Mouse (Mus musculus): ENCODE data around the gene Vgll4. TPM values are rescaled to one million over a fixed set of nuclear protein-coding genes. Genes with fewer than 3 reads are reported as not detected.
A peak's percentile ranks its signal among the peaks of the same experiment; 100 is the strongest.

Vgll4 gene
- polyA plus RNA-seq, 1 experiment from 2014 or later = 10.0 TPM

GRCm38 (mm10) chr6:114968361-114969212 is 1.2 kb downstream of the Vgll4 start:
- Histone ChIP-seq H3K9me3 (replicated peaks; ENCODE audit: control insufficient read depth, low read length) (no peaks in the 10 kb centered on the region), H3K9ac (ENCODE audit: low read depth, low read length) (peak overlapping the region; percentile 29; the same call in 1 of the 2 replicates), H3K36me3 (ENCODE audit: control insufficient read depth, insufficient read depth) (no peaks in the 10 kb centered on the region), H3K27ac (ENCODE audit: low read length) (no peak overlapping the region), H3K4me1 (ENCODE audit: control insufficient read depth, low read depth, low read length) (peaks cover 7% of the 10 kb centered on the region; the same call in 1 of the 2 replicates), H3K4me3 (ENCODE audit: low read depth, low read length) (peak overlapping the region; percentile 63), H3K4me2 (ENCODE audit: low read depth, low read length) (peak overlapping the region; percentile 85), H3K27me3 (ENCODE audit: control insufficient read depth, insufficient read depth, low read depth, low read length) (peaks cover 46% of the 10 kb centered on the region)
- ATAC-seq (ENCODE audit: low read depth) = peak; percentile 63; the same call in 1 of the 2 replicates
- under 1% methylated on average over 74 of the region's 82 CpGs for WGBS (ENCODE audit: insufficient replicate concordance)

- no peak for ATAC-seq (ENCODE audit: low read depth)
- Histone ChIP-seq H3K27me3 (ENCODE audit: control insufficient read depth, insufficient read depth, low read depth, low read length) (peaks cover 46% of the 10 kb centered on the region), H3K27ac (ENCODE audit: low read length) (no peak overlapping the region), H3K36me3 (ENCODE audit: control insufficient read depth, insufficient read depth) (no peaks in the 10 kb centered on the region), H3K9me3 (replicated peaks; ENCODE audit: control insufficient read depth, low read length) (no peaks in the 10 kb centered on the region), H3K4me1 (ENCODE audit: control insufficient read depth, low read depth, low read length) (peaks cover 7% of the 10 kb centered on the region; the same call in 1 of the 2 replicates), H3K9ac (ENCODE audit: low read depth, low read length) (no peak overlapping the region), H3K4me2 (ENCODE audit: low read depth, low read length) (no peak overlapping the region), H3K4me3 (ENCODE audit: low read depth, low read length) (no peak overlapping the region)
- WGBS (ENCODE audit: insufficient replicate concordance) = 40% methylated on average over 12 of the region's 12 CpGs
Measured at GRCm38 (mm10) chr6:114967623-114968022, 2.2 kb downstream of the Vgll4 start.

- no peak overlapping the region for H3K9ac ChIP-seq (ENCODE audit: low read depth, low read length)
- H3K36me3 ChIP-seq (ENCODE audit: control insufficient read depth, insufficient read depth) = no peaks in the 10 kb centered on the region
- no peak for ATAC-seq (ENCODE audit: low read depth)
- H3K9me3 ChIP-seq (replicated peaks; ENCODE audit: control insufficient read depth, low read length) = no peaks in the 10 kb centered on the region
- WGBS (ENCODE audit: insufficient replicate concordance) = 32% methylated on average over 2 of the region's 2 CpGs
- no peak overlapping the region for H3K27ac ChIP-seq (ENCODE audit: low read length)
- H3K27me3 ChIP-seq (ENCODE audit: control insufficient read depth, insufficient read depth, low read depth, low read length) = peaks cover 46% of the 10 kb centered on the region
- H3K4me1 ChIP-seq (ENCODE audit: control insufficient read depth, low read depth, low read length) = peaks cover 7% of the 10 kb centered on the region; the same call in 1 of the 2 replicates
- H3K4me3 ChIP-seq (ENCODE audit: low read depth, low read length) = no peak overlapping the region
- H3K4me2 ChIP-seq (ENCODE audit: low read depth, low read length) = no peak overlapping the region
Measured at GRCm38 (mm10) chr6:114966396-114967154, 3.2 kb downstream of the Vgll4 start.

- ATAC-seq (ENCODE audit: low read depth) = no peak
- peaks cover 7% of the 10 kb centered on the region; the same call in 1 of the 2 replicates for H3K4me1 ChIP-seq (ENCODE audit: control insufficient read depth, low read depth, low read length)
- peaks cover 46% of the 10 kb centered on the region for H3K27me3 ChIP-seq (ENCODE audit: control insufficient read depth, insufficient read depth, low read depth, low read length)
- H3K9me3 ChIP-seq (replicated peaks; ENCODE audit: control insufficient read depth, low read length) = no peaks in the 10 kb centered on the region
- H3K4me2 ChIP-seq (ENCODE audit: low read depth, low read length) = no peak overlapping the region
- no peak overlapping the region for H3K4me3 ChIP-seq (ENCODE audit: low read depth, low read length)
- no peaks in the 10 kb centered on the region for H3K36me3 ChIP-seq (ENCODE audit: control insufficient read depth, insufficient read depth)
- WGBS (ENCODE audit: insufficient replicate concordance) = 43% methylated on average over 3 of the region's 3 CpGs
- H3K27ac ChIP-seq (ENCODE audit: low read length) = no peak overlapping the region
- no peak overlapping the region for H3K9ac ChIP-seq (ENCODE audit: low read depth, low read length)
Measured at GRCm38 (mm10) chr6:114965802-114966201, 4.0 kb downstream of the Vgll4 start.

- H3K9me3 ChIP-seq (replicated peaks; ENCODE audit: control insufficient read depth, low read length) = no peaks in the 10 kb centered on the region
- no peak overlapping the region for H3K4me2 ChIP-seq (ENCODE audit: low read depth, low read length)
- WGBS (ENCODE audit: insufficient replicate concordance) = 58% methylated on average over 8 of the region's 8 CpGs
- peaks cover 7% of the 10 kb centered on the region; the same call in 1 of the 2 replicates for H3K4me1 ChIP-seq (ENCODE audit: control insufficient read depth, low read depth, low read length)
- no peaks in the 10 kb centered on the region for H3K36me3 ChIP-seq (ENCODE audit: control insufficient read depth, insufficient read depth)
- H3K4me3 ChIP-seq (ENCODE audit: low read depth, low read length) = no peak overlapping the region
- peaks cover 42% of the 10 kb centered on the region for H3K27me3 ChIP-seq (ENCODE audit: control insufficient read depth, insufficient read depth, low read depth, low read length)
- H3K9ac ChIP-seq (ENCODE audit: low read depth, low read length) = no peak overlapping the region
- no peak overlapping the region for H3K27ac ChIP-seq (ENCODE audit: low read length)
- ATAC-seq (ENCODE audit: low read depth) = no peak
Measured at GRCm38 (mm10) chr6:114965396-114965795, 4.4 kb downstream of the Vgll4 start.

- 52% methylated on average over 2 of the region's 2 CpGs for WGBS (ENCODE audit: insufficient replicate concordance)
Measured at GRCm38 (mm10) chr6:114964235-114964634, 5.6 kb downstream of the Vgll4 start.

GRCm38 (mm10) chr6:114963636-114964035 is 6.2 kb downstream of the Vgll4 start:
- 53% methylated on average over 5 of the region's 5 CpGs for WGBS (ENCODE audit: insufficient replicate concordance)

More at GRCm38 (mm10) chr6:114964235-114964634, 5.6 kb downstream of the Vgll4 start:
- H3K4me2 ChIP-seq (ENCODE audit: low read depth, low read length) = no peak overlapping the region
- H3K27ac ChIP-seq (ENCODE audit: low read length) = no peak overlapping the region
- peaks cover 30% of the 10 kb centered on the region for H3K27me3 ChIP-seq (ENCODE audit: control insufficient read depth, insufficient read depth, low read depth, low read length)
- H3K9me3 ChIP-seq (replicated peaks; ENCODE audit: control insufficient read depth, low read length) = no peaks in the 10 kb centered on the region
- H3K36me3 ChIP-seq (ENCODE audit: control insufficient read depth, insufficient read depth) = no peaks in the 10 kb centered on the region
- ATAC-seq (ENCODE audit: low read depth) = no peak
- no peak overlapping the region for H3K9ac ChIP-seq (ENCODE audit: low read depth, low read length)
- peaks cover 4% of the 10 kb centered on the region; the same call in 1 of the 2 replicates for H3K4me1 ChIP-seq (ENCODE audit: control insufficient read depth, low read depth, low read length)
- no peak overlapping the region for H3K4me3 ChIP-seq (ENCODE audit: low read depth, low read length)

GRCm38 (mm10) chr6:114961276-114962068 is 8.3 kb downstream of the Vgll4 start:
- no peak for ATAC-seq (ENCODE audit: low read depth)
- H3K36me3 ChIP-seq (ENCODE audit: control insufficient read depth, insufficient read depth) = no peaks in the 10 kb centered on the region
- H3K27ac ChIP-seq (ENCODE audit: low read length) = no peak overlapping the region
- H3K4me3 ChIP-seq (ENCODE audit: low read depth, low read length) = no peak overlapping the region
- H3K27me3 ChIP-seq (ENCODE audit: control insufficient read depth, insufficient read depth, low read depth, low read length) = peaks cover 8% of the 10 kb centered on the region; the same call in 1 of the 2 replicates
- no peaks in the 10 kb centered on the region for H3K4me1 ChIP-seq (ENCODE audit: control insufficient read depth, low read depth, low read length)
- H3K9ac ChIP-seq (ENCODE audit: low read depth, low read length) = no peak overlapping the region
- WGBS (ENCODE audit: insufficient replicate concordance) = 52% methylated on average over 10 of the region's 10 CpGs
- no peaks in the 10 kb centered on the region for H3K9me3 ChIP-seq (replicated peaks; ENCODE audit: control insufficient read depth, low read length)
- no peak overlapping the region for H3K4me2 ChIP-seq (ENCODE audit: low read depth, low read length)

More at GRCm38 (mm10) chr6:114963636-114964035, 6.2 kb downstream of the Vgll4 start:
- H3K4me1 ChIP-seq (ENCODE audit: control insufficient read depth, low read depth, low read length) = no peaks in the 10 kb centered on the region
- peaks cover 24% of the 10 kb centered on the region for H3K27me3 ChIP-seq (ENCODE audit: control insufficient read depth, insufficient read depth, low read depth, low read length)
- no peak for ATAC-seq (ENCODE audit: low read depth)
- H3K27ac ChIP-seq (ENCODE audit: low read length) = no peak overlapping the region
- H3K9me3 ChIP-seq (replicated peaks; ENCODE audit: control insufficient read depth, low read length) = no peaks in the 10 kb centered on the region
- no peak overlapping the region for H3K4me2 ChIP-seq (ENCODE audit: low read depth, low read length)
- no peaks in the 10 kb centered on the region for H3K36me3 ChIP-seq (ENCODE audit: control insufficient read depth, insufficient read depth)
- H3K9ac ChIP-seq (ENCODE audit: low read depth, low read length) = no peak overlapping the region
- no peak overlapping the region for H3K4me3 ChIP-seq (ENCODE audit: low read depth, low read length)
